Mouse (Mus musculus): Measurements from ENCODE around the gene Zscan22. TPM values are rescaled to one million over a fixed set of nuclear protein-coding genes. Genes with fewer than 3 reads are reported as not detected.
"Not testable (repeated sequence)": the region's sequence is repeated elsewhere in the genome, so short reads cannot be mapped to it uniquely, and the experiment has no call there.

Zscan22 gene
- total RNA-seq (2017): 3.6 and 5.9 TPM in 2 replicates

GRCm38 (mm10) chr7:12897655-12898410 is at the start of gene Zscan22:
Gene Zscan22, plus strand, starts transcription at chr7:12897815.
- ATAC-seq (ENCODE audit: extremely low read depth, insufficient number of reproducible peaks, low FRiP score, poor library complexity, severe bottlenecking): peak; percentile 98

- ATAC-seq (ENCODE audit: extremely low read depth, insufficient number of reproducible peaks, low FRiP score, poor library complexity, severe bottlenecking): 0 out of 2 replicates have a peak, but pooled peaks have one; percentile 33
Measured at GRCm38 (mm10) chr7:12874301-12874700, 23.3 kb upstream of the Zscan22 start.

GRCm38 (mm10) chr7:12880036-12880435 is 17.6 kb upstream of the Zscan22 start:
- ATAC-seq (ENCODE audit: extremely low read depth, insufficient number of reproducible peaks, low FRiP score, poor library complexity, severe bottlenecking): no peak

GRCm38 (mm10) chr7:12880497-12880896 is 17.1 kb upstream of the Zscan22 start:
- not testable (repeated sequence) for ATAC-seq (ENCODE audit: extremely low read depth, insufficient number of reproducible peaks, low FRiP score, poor library complexity, severe bottlenecking)

- ATAC-seq (ENCODE audit: extremely low read depth, insufficient number of reproducible peaks, low FRiP score, poor library complexity, severe bottlenecking): peak; percentile 100
Measured at GRCm38 (mm10) chr7:12880911-12881660, 16.5 kb upstream of the Zscan22 start, which contains the start of gene Zfp128. Gene Zfp128, plus strand, starts transcription at chr7:12881177.

GRCm38 (mm10) chr7:12886563-12887266 is 10.9 kb upstream of the Zscan22 start:
- ATAC-seq (ENCODE audit: extremely low read depth, insufficient number of reproducible peaks, low FRiP score, poor library complexity, severe bottlenecking): no peak

GRCm38 (mm10) chr7:12887585-12887984 is 10.0 kb upstream of the Zscan22 start:
- no peak for ATAC-seq (ENCODE audit: extremely low read depth, insufficient number of reproducible peaks, low FRiP score, poor library complexity, severe bottlenecking)

GRCm38 (mm10) chr7:12890928-12891327 is 6.7 kb upstream of the Zscan22 start:
- no peak for ATAC-seq (ENCODE audit: extremely low read depth, insufficient number of reproducible peaks, low FRiP score, poor library complexity, severe bottlenecking)

- ATAC-seq (ENCODE audit: extremely low read depth, insufficient number of reproducible peaks, low FRiP score, poor library complexity, severe bottlenecking): no peak
Measured at GRCm38 (mm10) chr7:12891334-12891733, 6.3 kb upstream of the Zscan22 start.

- no peak for ATAC-seq (ENCODE audit: extremely low read depth, insufficient number of reproducible peaks, low FRiP score, poor library complexity, severe bottlenecking)
Measured at GRCm38 (mm10) chr7:12901517-12901916, 3.9 kb downstream of the Zscan22 start.

- peak; percentile 11; the same call in 1 of the 2 replicates for ATAC-seq (ENCODE audit: extremely low read depth, insufficient number of reproducible peaks, low FRiP score, poor library complexity, severe bottlenecking)
Measured at GRCm38 (mm10) chr7:12903623-12904022, 6.0 kb downstream of the Zscan22 start.

- ATAC-seq (ENCODE audit: extremely low read depth, insufficient number of reproducible peaks, low FRiP score, poor library complexity, severe bottlenecking): no peak
Measured at GRCm38 (mm10) chr7:12905146-12905545, 7.5 kb downstream of the Zscan22 start.

- peak; percentile 73 for ATAC-seq (ENCODE audit: extremely low read depth, insufficient number of reproducible peaks, low FRiP score, poor library complexity, severe bottlenecking)
Measured at GRCm38 (mm10) chr7:12909498-12909962, 11.9 kb downstream of the Zscan22 start.

GRCm38 (mm10) chr7:12910181-12910668 is 12.6 kb downstream of the Zscan22 start:
- ATAC-seq (ENCODE audit: extremely low read depth, insufficient number of reproducible peaks, low FRiP score, poor library complexity, severe bottlenecking): peak; percentile 25; the same call in 1 of the 2 replicates

GRCm38 (mm10) chr7:12913556-12913955 is 15.9 kb downstream of the Zscan22 start:
- 0 out of 2 replicates have a peak, but pooled peaks have one; percentile 20 for ATAC-seq (ENCODE audit: extremely low read depth, insufficient number of reproducible peaks, low FRiP score, poor library complexity, severe bottlenecking)

GRCm38 (mm10) chr7:12920495-12920894 is 22.9 kb downstream of the Zscan22 start:
- ATAC-seq (ENCODE audit: extremely low read depth, insufficient number of reproducible peaks, low FRiP score, poor library complexity, severe bottlenecking): not testable (repeated sequence)

- ATAC-seq (ENCODE audit: extremely low read depth, insufficient number of reproducible peaks, low FRiP score, poor library complexity, severe bottlenecking): no peak
Measured at GRCm38 (mm10) chr7:12921318-12921704, 23.7 kb downstream of the Zscan22 start.

GRCm38 (mm10) chr7:12921705-12922465 is 24.3 kb downstream of the Zscan22 start, which contains the start of gene Rps5:
Gene Rps5, plus strand, starts transcription at chr7:12922290.
- ATAC-seq (ENCODE audit: extremely low read depth, insufficient number of reproducible peaks, low FRiP score, poor library complexity, severe bottlenecking): peak; percentile 98

All from neutrophil, adult 5-6 weeks (primary cell).